Mouse (Mus musculus): ENCODE measurements around the gene Idua.

The Idua gene

GRCm38 (mm10) chr5:108654444-108654990 lies 5.6 kb upstream of the Idua start:
- DNase-seq (ENCODE audit: low spot score in 2 of 2): no peak

GRCm38 (mm10) chr5:108655381-108655780 lies 4.8 kb upstream of the Idua start:
- DNase-seq (ENCODE audit: low spot score in 2 of 2): no peak

DNA sequence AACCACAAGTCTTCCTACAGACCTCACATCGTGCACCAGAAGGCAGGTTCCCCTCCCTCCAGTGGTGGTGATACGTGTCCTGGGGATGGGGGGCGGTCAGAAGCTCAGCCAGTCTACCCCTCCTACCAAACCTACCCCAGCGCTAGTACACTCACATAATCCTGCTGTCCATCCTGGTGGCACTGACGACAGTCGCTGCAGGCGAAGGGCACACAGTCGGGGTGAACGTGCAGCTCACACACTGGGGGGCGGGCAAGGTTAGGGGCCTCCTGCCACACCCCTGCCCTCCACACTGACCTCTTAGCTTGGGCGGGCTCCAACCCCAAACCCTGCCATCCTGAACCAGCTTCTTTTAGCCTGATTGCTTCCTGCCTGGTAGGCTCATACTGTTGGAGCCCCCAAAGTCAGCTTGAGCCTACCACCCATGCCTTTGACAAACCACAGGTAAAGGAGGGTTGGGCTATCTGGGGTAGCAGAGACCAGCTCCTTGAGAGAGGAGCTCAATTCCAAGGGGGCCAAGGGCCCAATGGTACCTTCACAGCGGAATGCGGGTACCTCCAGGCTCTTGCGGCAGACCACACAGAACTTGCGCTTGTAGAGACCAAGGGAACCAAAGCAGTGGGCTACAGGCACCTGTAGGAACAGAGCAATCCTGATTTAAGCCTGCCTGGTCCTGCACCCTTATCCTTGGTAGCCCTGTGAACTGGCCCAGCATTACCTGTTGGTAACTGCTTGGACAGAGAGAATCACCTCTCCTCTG lies 4.1 kb upstream of the Idua start:
- DNase-seq (ENCODE audit: low spot score in 2 of 2): no peak

DNA sequence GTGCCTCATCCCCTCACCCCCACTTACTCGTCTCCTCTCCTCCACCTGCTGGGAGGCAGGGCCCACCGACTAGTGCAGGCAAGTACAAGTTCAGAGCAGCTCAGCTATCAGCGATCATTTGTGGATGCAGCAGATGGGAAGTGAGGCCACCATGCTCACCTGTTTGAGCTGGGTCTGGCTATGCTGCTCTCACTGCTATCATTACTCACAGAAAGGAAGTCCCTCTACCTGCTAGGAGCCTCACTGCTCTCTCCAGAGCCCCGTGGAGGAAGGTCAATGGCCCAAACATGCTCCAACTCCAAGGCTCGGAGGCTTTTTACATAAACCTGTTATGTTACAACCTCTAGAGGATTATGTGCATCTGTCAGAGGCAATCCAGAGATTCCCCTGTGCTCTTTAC lies 2.7 kb upstream of the Idua start:
- DNase-seq (ENCODE audit: low spot score in 2 of 2): no peak

DNA sequence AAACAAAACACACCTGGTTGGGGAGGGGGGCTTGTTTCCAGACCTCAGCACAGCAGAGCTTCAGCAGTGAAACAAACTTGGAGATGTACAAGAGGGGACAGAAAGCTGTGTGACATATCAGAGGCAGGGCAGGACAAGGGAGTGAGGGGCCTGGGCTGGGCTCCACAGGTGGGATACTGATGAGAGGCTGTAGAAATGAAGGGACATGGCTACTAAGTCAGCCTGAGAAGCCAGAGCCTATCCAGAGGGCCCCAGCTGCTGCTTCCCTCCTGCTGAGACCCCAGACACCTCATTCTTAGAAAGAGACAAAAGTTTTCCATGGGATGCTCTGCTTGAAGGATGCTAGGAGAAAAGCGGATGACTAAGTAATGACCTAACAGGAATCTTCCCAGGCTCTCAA lies 1.5 kb upstream of the Idua start:
- DNase-seq (ENCODE audit: low spot score in 2 of 2): no peak

DNA sequence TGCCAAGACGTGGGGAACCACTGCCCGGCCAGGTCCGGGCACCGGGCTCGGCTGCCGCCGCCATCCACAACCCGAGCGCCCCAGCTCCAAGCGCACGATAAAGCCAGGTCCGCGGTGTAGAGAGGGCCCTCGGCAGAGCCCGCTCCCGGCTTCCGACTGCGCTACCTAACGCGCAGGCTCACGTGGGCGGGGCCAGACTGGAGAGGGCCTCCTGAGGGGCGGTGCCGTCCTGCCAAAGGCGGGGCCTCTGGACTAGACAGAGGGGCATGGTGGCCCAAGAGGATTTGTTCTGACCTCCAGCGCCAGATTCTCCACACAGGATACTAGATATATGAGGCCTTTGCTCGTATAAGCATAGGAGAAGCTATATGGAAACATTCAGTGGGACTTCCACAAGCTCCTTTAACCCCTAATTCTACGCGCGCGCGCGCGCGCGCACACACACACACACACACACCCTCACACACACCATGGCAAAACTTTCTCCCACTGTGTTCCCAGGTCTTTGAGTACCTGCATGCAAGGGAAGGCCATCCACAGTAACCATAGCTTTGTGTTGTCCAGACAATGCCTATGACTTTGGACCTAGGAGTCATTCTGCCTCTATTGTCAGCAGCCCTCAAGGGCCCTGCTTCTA lies 619 bp downstream of the Idua start:
- DNase-seq (ENCODE audit: low spot score in 2 of 2): peak; percentile 87 to 88

GRCm38 (mm10) chr5:108662772-108663171 lies 2.6 kb downstream of the Idua start:
- no peak for DNase-seq (ENCODE audit: low spot score in 2 of 2)

DNA sequence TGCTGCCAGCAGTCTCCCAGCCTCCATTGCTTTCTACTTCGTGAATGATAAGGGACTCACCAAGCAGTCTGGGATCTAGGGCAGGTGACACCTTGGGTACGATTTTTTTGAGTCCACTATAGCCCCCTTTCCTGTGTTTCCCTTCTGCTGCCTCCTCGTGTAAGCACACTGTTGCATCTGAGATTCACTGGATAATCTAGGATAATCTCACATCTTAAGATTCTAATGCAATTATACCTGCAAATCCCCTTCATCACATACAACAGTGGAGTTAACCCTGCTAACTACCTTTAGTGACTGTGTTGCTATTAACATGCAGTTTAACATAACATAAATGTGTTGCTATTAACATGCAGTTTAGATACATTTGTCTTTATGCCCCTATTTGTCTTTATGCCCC lies 4.9 kb downstream of the Idua start:
- no peak for DNase-seq (ENCODE audit: low spot score in 2 of 2)

DNA sequence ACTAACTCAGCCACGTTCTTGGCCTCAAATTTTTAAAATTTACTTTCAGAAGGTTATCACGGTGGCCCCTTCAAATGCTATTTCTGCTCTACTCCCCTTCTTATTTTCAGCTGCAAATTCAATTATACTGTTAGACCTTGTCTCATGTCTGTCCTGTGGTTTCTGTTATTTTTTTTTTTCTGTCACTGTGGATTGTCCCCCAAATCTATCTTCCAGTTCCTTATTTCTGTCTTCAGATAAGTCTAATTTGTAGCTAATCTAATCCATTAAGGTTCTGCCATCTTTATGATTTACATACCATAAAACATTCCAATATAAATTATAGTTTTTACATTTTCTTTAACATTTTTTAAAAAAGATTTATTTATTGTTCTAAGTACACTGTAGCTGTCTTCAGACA lies 7.2 kb downstream of the Idua start:
- DNase-seq (ENCODE audit: low spot score in 2 of 2): no peak

DNA sequence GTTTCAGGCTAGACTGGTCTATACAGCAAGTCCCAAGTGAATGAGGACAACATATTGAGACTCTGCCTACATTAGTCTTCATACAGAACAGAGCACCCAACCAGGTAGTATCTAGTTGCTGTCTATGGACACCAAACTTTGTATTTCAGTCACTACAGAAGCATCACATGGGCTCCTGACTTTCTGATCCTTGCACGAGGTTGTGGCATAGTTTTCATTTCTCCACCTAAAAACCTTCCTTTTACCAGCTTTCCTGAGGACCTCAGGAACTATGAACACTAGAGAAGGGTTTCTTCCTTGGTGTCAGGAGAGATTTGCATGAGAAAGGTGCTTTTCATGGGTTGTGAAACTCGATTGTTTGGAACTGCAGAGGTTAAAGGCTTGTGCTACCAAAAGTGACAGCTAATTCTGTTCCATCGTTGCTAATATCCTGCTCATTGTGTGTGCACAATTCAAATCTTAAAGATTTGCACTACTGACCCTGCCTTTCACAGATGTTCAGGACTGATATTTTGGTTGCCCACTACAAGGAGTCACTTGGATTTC lies 8.3 kb downstream of the Idua start:
- no peak for DNase-seq (ENCODE audit: low spot score in 2 of 2)

DNA sequence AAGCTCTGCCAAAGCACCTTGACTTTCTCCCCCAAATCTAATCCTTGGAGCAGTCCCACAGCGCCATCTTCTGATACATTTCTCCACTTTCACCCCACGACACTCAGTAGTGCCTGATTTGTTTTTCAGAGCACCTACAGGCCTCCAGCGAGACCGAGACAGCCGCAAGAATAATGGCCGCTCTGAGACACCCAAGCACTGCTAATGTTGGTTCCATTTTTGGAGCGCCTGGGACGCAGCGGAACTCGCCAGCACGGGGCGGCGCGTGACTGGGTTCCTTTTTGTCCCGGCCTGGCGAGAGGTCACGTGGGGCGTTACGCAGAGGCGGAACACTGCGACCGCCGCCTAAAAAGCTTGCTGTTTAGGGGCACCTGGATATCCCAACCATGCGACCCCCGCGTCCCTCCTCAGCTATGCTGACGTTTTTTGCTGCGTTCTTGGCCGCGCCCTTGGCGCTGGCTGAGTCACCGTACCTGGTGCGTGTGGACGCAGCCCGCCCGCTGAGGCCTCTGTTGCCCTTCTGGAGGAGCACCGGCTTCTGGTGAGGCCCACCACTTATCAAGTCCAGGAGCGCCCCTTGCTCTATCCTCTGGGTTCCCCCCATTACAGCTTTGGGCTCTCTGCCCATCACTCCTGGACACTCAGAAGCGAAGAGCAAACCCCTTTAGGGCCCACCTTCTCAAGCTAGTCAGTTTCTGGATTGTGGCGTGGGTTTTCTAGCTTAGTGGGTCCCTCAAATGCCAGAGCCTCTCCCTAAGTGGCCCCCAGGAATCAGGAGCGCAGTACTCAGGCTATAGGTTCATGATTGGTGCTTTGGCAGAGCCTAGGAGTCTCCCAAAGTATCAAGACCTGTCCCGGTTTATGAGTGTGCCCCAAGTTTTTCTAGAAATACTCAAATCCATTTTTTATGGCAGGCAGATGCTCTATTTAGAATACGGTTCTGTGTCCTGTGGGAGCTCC lies 9.1 kb downstream of the Idua start, which contains the start of gene Dgkq:
Dgkq (minus strand) TSS at position 696 of the 960 bp plus-strand sequence.
- peak; percentile 87 to 89 for DNase-seq (ENCODE audit: low spot score in 2 of 2)

- DNase-seq (ENCODE audit: low spot score in 2 of 2): no peak
These were observed 9.9 kb downstream of the Idua start for GRCm38 (mm10) chr5:108669986-108670385.

GRCm38 (mm10) chr5:108670785-108671184 lies 10.7 kb downstream of the Idua start:
- no peak for DNase-seq (ENCODE audit: low spot score in 2 of 2)

- DNase-seq (ENCODE audit: low spot score in 2 of 2): no peak
These were observed 11.6 kb downstream of the Idua start for GRCm38 (mm10) chr5:108671757-108672156.

GRCm38 (mm10) chr5:108674624-108675023 lies 14.5 kb downstream of the Idua start:
- no peak for DNase-seq (ENCODE audit: low spot score in 2 of 2)

GRCm38 (mm10) chr5:108675251-108675816 lies 15.2 kb downstream of the Idua start, which contains the start of gene Slc26a1:
Gene Slc26a1, minus strand, starts transcription at chr5:108675569.
- no peak for DNase-seq (ENCODE audit: low spot score in 2 of 2)

DNA sequence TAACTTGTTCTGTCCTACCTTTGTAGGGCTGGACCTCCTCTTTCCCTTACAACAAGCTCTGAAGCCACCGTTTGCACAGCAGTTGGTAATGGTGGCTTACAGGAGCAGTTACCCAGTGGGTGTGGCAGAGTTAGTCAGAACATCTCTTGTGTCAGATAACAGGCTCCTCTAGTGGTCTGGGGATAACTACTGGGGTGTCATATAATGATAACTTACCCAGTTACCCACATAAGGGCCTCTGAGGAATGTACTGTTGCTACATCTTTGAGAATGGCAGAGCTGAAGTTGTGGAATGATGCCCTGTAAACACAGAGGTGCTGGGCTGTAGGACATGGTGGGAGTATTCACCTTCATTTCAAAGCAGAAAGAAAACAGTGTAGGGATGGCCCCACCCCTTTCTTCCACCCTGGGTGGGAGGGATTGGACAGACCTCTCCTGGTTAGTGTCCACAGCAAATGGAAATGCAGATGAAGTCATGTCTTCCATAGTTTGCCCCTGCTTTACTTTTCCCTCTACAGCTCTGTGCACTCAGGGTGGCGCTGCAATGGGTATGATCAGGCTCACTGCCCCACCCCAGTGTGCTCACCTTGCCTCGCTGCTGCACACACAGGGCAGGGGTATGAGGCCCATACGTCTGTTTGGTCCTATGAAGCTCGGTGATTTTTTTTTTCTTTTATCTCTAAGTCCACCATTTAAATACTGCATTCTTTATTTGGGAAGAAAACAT lies 16.8 kb downstream of the Idua start:
- no peak for DNase-seq (ENCODE audit: low spot score in 2 of 2)

DNA sequence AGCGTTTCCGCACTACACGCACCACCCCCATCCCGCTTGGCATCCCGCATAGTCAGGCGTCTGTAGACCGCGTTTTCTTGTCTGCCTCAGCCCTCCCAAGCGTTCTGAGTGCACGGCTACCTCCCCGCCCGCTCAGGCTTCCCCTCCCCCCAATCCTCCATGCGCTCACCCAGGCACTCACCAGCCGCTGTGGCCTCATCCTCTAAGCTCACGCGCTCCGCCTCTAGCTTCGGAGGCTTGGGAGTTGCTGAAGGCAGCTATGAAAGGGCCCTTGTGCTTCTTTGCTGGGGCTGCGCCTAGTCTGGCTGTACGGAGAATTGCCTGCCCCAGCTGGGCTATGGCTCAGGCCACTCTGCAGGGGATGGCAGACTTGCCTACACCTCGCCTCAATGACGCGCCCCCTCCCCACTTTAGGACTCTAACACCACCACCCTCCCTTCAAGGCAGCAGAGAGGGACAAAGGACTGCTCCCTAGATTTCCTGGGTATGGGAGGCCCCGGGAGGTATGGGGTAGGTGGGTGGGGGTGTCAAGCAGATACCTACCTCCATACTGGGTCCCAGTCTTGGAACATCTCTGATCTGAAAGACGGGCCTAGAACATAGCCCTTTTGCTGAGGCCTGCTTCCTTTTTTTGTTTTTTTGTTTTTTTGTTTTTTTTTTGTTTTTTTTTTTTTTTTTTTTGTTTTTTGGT lies 17.6 kb downstream of the Idua start:
- peak; percentile 79 to 82 for DNase-seq (ENCODE audit: low spot score in 2 of 2)

- no peak for DNase-seq (ENCODE audit: low spot score in 2 of 2)
These were observed 18.2 kb downstream of the Idua start for GRCm38 (mm10) chr5:108678296-108678854.

DNA sequence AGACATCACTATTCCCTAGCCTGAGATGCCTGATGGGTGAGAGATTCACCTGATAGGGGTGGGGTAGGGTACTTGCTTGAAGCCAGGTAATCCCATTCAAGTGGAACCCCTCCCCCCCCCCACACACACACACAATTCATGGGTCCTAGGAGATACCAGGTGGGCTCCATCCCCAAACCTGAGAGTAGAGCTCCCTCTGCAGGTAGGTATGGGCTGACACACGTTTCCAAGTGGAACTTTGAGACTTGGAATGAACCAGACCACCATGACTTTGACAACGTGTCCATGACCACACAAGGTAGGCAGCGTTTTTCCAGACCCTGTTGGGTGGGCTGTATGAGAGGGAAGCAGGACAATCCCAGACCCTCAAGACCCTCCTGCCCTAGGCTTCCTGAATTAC lies 19.8 kb downstream of the Idua start:
- DNase-seq (ENCODE audit: low spot score in 2 of 2): no peak

Measured in right cerebral cortex, postnatal 36 days (tissue).